Mouse (Mus musculus) thymus, adult 2 months (tissue): ENCODE data around the gene Fkbpl. TPM values are rescaled to one million over a fixed set of nuclear protein-coding genes. Genes with fewer than 3 reads are reported as not detected.

Experiments
- DNase-seq: peaks from one replicate; pipeline ENCODE4 v3.0.0; 2021
- H3K27ac ChIP-seq: fragments of 200-500 bp; 2 replicates; pipeline ENCODE4 v1.5.1; 2012; ENCODE audit warnings: low read length, control low read depth; ENCODE audit not compliant: control insufficient read depth, insufficient read depth
- H3K27me3 ChIP-seq: fragments of 200-500 bp; 2 replicates; pipeline ENCODE4 v1.6.1; 2012; ENCODE audit warnings: mild to moderate bottlenecking, low read length, moderate library complexity, mixed read lengths; ENCODE audit not compliant: control insufficient read depth, insufficient read depth
- H3K36me3 ChIP-seq: fragments of 200-500 bp; 2 replicates; pipeline ENCODE4 v1.6.1; 2012; ENCODE audit warnings: mild to moderate bottlenecking, low read length, moderate library complexity; ENCODE audit not compliant: control insufficient read depth, insufficient read depth
- H3K4me1 ChIP-seq: fragments of 200-500 bp; replicated peaks from 2 replicates; pipeline ENCODE4 v1.6.1; 2012; ENCODE audit warnings: low read length; ENCODE audit not compliant: control insufficient read depth, insufficient read depth
- H3K4me3 ChIP-seq: fragments of 200-500 bp; 2 replicates; pipeline ENCODE4 v1.5.1; 2012; ENCODE audit warnings: mild to moderate bottlenecking, low read length, control low read depth, moderate library complexity; ENCODE audit not compliant: control insufficient read depth, insufficient read depth
- CTCF ChIP-seq: fragments of 200-500 bp; IDR thresholded peaks from 2 replicates; pipeline ENCODE4 v1.5.1; 2012; ENCODE audit warnings: mild to moderate bottlenecking, control low read depth, low read length, moderate library complexity, borderline replicate concordance; ENCODE audit not compliant: control insufficient read depth, poor library complexity, insufficient read depth; ENCODE audit errors: extremely low read depth
- POLR2A ChIP-seq: fragments of 200-500 bp; IDR thresholded peaks from 2 replicates; pipeline ENCODE4 v1.6.1; 2012; ENCODE audit warnings: mild to moderate bottlenecking, low read length, control low read depth, moderate library complexity; ENCODE audit not compliant: control insufficient read depth, poor library complexity, insufficient read depth; ENCODE audit errors: extremely low read depth
- WGBS: fragments of 180-500 bp; shearing (Covaris S2); methylation state at CpG from one replicate; pipeline ENCODE4 v1.1.7; 2018; 5-methylcytosine and 5-hydroxymethylcytosine counted together
- polyA plus RNA-seq: library from polyadenylated mRNA; depleted of rRNA; stranded (reverse); fragments of >200 nt; gene quantifications from 2 replicates; pipeline ENCODE4 v1.2.3, GENCODE M21; 2012

Fkbpl gene
- polyA plus RNA-seq, 1 experiment = 3.4 TPM

- 18% methylated on average over 2 of the region's 2 CpGs for WGBS
- H3K4me3 ChIP-seq = no peak overlapping the region
- DNase-seq = no peak
- no peak for TF ChIP-seq CTCF
- TF ChIP-seq POLR2A = no peak
- no peaks in the 10 kb centered on the region for H3K36me3 ChIP-seq
- H3K4me1 ChIP-seq = no peaks in the 10 kb centered on the region
- no peak overlapping the region for H3K27ac ChIP-seq
- peaks cover 4% of the 10 kb centered on the region; the same call in 1 of the 2 replicates for H3K27me3 ChIP-seq
Measured at GRCm38 (mm10) chr17:34657271-34657670, 12.7 kb downstream of the Fkbpl start.

- DNase-seq = no peak
- WGBS = 43% methylated on average over 2 of the region's 2 CpGs
- H3K27me3 ChIP-seq = peaks cover 4% of the 10 kb centered on the region; the same call in 1 of the 2 replicates
- TF ChIP-seq POLR2A = no peak
- TF ChIP-seq CTCF = no peak
- no peaks in the 10 kb centered on the region for H3K36me3 ChIP-seq
- no peaks in the 10 kb centered on the region for H3K4me1 ChIP-seq
- H3K4me3 ChIP-seq = no peak overlapping the region
- no peak overlapping the region for H3K27ac ChIP-seq
Measured at GRCm38 (mm10) chr17:34658145-34658544, 13.6 kb downstream of the Fkbpl start.

GRCm38 (mm10) chr17:34658591-34658990 lies 14.0 kb downstream of the Fkbpl start:
- DNase-seq = no peak
- peaks cover 4% of the 10 kb centered on the region; the same call in 1 of the 2 replicates for H3K27me3 ChIP-seq
- no peak for TF ChIP-seq CTCF
- no peak for TF ChIP-seq POLR2A
- H3K4me3 ChIP-seq = no peak overlapping the region
- H3K4me1 ChIP-seq = no peaks in the 10 kb centered on the region
- 86% methylated on average over 3 of the region's 3 CpGs for WGBS
- H3K27ac ChIP-seq = no peak overlapping the region
- H3K36me3 ChIP-seq = no peaks in the 10 kb centered on the region

GRCm38 (mm10) chr17:34659181-34659896 lies 14.8 kb downstream of the Fkbpl start:
- H3K27me3 ChIP-seq = peaks cover 4% of the 10 kb centered on the region; the same call in 1 of the 2 replicates

GRCm38 (mm10) chr17:34659897-34660214 lies 15.3 kb downstream of the Fkbpl start:
- Histone ChIP-seq H3K4me1 (no peaks in the 10 kb centered on the region), H3K27ac (no peak overlapping the region), H3K27me3 (peaks cover 4% of the 10 kb centered on the region; the same call in 1 of the 2 replicates), H3K36me3 (no peaks in the 10 kb centered on the region), H3K4me3 (no peak overlapping the region)
- no peak for DNase-seq
- WGBS = 63% methylated on average over 3 of the region's 3 CpGs
- TF ChIP-seq CTCF (no peak), POLR2A (no peak)

More at GRCm38 (mm10) chr17:34659181-34659896, 14.8 kb downstream of the Fkbpl start:
- H3K36me3 ChIP-seq = no peaks in the 10 kb centered on the region
- DNase-seq = no peak
- TF ChIP-seq POLR2A (no peak), CTCF (no peak)
- 45% methylated on average over 12 of the region's 12 CpGs for WGBS
- H3K4me3 ChIP-seq = no peak overlapping the region
- no peak overlapping the region for H3K27ac ChIP-seq
- H3K4me1 ChIP-seq = no peaks in the 10 kb centered on the region

- H3K27me3 ChIP-seq = peaks cover 4% of the 10 kb centered on the region; the same call in 1 of the 2 replicates
- no peak overlapping the region for H3K4me3 ChIP-seq
- H3K36me3 ChIP-seq = no peaks in the 10 kb centered on the region
- no peaks in the 10 kb centered on the region for H3K4me1 ChIP-seq
- TF ChIP-seq CTCF = no peak
- no peak for TF ChIP-seq POLR2A
- WGBS = 37% methylated on average over 11 of the region's 11 CpGs
- H3K27ac ChIP-seq = no peak overlapping the region
- DNase-seq = no peak
Measured at GRCm38 (mm10) chr17:34660259-34660820, 15.8 kb downstream of the Fkbpl start.
